Mouse (Mus musculus): ENCODE measurements around the gene Wdr48.

GRCm38 (mm10) chr9:119925729-119926128 is 31.1 kb downstream of the Wdr48 start:
- TF ChIP-seq CTCF (IDR thresholded peaks at IDR 0.05) = no peak
- TF ChIP-seq EP300 (IDR thresholded peaks at IDR 0.05; ENCODE audit: insufficient read depth, low read depth, low read length) = no peak
- TF ChIP-seq POLR2A (IDR thresholded peaks at IDR 0.05; ENCODE audit: insufficient read depth, low read depth, low read length) = no peak
